Mouse (Mus musculus): Measurements from ENCODE around the gene Fundc1. TPM values are rescaled to one million over a fixed set of nuclear protein-coding genes. Genes with fewer than 3 reads are reported as not detected.
"Not testable (repeated sequence)": the region's sequence is repeated elsewhere in the genome, so short reads cannot be mapped to it uniquely, and the experiment has no call there.

The Fundc1 gene
- polyA plus RNA-seq, 1 experiment from 2014 or later = 50.3 TPM

- ATAC-seq (ENCODE audit: low FRiP score) = no peak; the same call in 1 of the 2 replicates
- H3K4me2 ChIP-seq = no peak overlapping the region
- no peaks in the 10 kb centered on the region for H3K36me3 ChIP-seq (ENCODE audit: control insufficient read depth, insufficient read depth, low read length)
- no peak overlapping the region for H3K4me3 ChIP-seq (ENCODE audit: low read depth, low read length)
- no peaks in the 10 kb centered on the region for H3K27me3 ChIP-seq (ENCODE audit: control insufficient read depth, insufficient read depth, low read length)
- no peak for DNase-seq (ENCODE audit: low spot score, missing footprints)
- no peak overlapping the region for H3K9ac ChIP-seq (ENCODE audit: low read length)
- H3K27ac ChIP-seq (ENCODE audit: low read depth, low read length) = no peak overlapping the region
- no peaks in the 10 kb centered on the region; the same call in 1 of the 2 replicates for H3K4me1 ChIP-seq (ENCODE audit: control insufficient read depth, insufficient read depth, low read length)
- no peaks in the 10 kb centered on the region for H3K9me3 ChIP-seq (ENCODE audit: control insufficient read depth, low read length)
Observed at GRCm38 (mm10) chrX:17564732-17565131, 7.4 kb downstream of the Fundc1 start.

GRCm38 (mm10) chrX:17558746-17559145 is 13.4 kb downstream of the Fundc1 start:
- Histone ChIP-seq H3K4me1 (ENCODE audit: control insufficient read depth, insufficient read depth, low read length) (no peaks in the 10 kb centered on the region), H3K27ac (ENCODE audit: low read depth, low read length) (no peak overlapping the region), H3K4me2 (no peak overlapping the region), H3K27me3 (ENCODE audit: control insufficient read depth, insufficient read depth, low read length) (no peaks in the 10 kb centered on the region), H3K4me3 (ENCODE audit: low read depth, low read length) (no peak overlapping the region), H3K9ac (ENCODE audit: low read length) (no peak overlapping the region), H3K9me3 (ENCODE audit: control insufficient read depth, low read length) (no peaks in the 10 kb centered on the region), H3K36me3 (ENCODE audit: control insufficient read depth, insufficient read depth, low read length) (no peaks in the 10 kb centered on the region)
- WGBS = 33% methylated on average over 4 of the region's 4 CpGs
- ATAC-seq (ENCODE audit: low FRiP score) (no peak), DNase-seq (ENCODE audit: low spot score, missing footprints) (no peak)

- no peak overlapping the region for H3K4me3 ChIP-seq (ENCODE audit: low read depth, low read length)
- H3K9me3 ChIP-seq (ENCODE audit: control insufficient read depth, low read length) = no peaks in the 10 kb centered on the region
- no peak for ATAC-seq (ENCODE audit: low FRiP score)
- no peaks in the 10 kb centered on the region for H3K4me1 ChIP-seq (ENCODE audit: control insufficient read depth, insufficient read depth, low read length)
- no peak for DNase-seq (ENCODE audit: low spot score, missing footprints)
- H3K27ac ChIP-seq (ENCODE audit: low read depth, low read length) = no peak overlapping the region
- no peaks in the 10 kb centered on the region for H3K36me3 ChIP-seq (ENCODE audit: control insufficient read depth, insufficient read depth, low read length)
- no peaks in the 10 kb centered on the region for H3K27me3 ChIP-seq (ENCODE audit: control insufficient read depth, insufficient read depth, low read length)
- no peak overlapping the region for H3K4me2 ChIP-seq
- H3K9ac ChIP-seq (ENCODE audit: low read length) = no peak overlapping the region
- 79% methylated on average over 4 of the region's 4 CpGs for WGBS
Observed at GRCm38 (mm10) chrX:17554488-17554887, 17.6 kb downstream of the Fundc1 start.

- not testable (repeated sequence) for H3K4me3 ChIP-seq (ENCODE audit: low read depth, low read length); H3K27me3 ChIP-seq (ENCODE audit: control insufficient read depth, insufficient read depth, low read length); DNase-seq (ENCODE audit: low spot score, missing footprints); ATAC-seq (ENCODE audit: low FRiP score); H3K4me1 ChIP-seq (ENCODE audit: control insufficient read depth, insufficient read depth, low read length); H3K27ac ChIP-seq (ENCODE audit: low read depth, low read length); H3K4me2 ChIP-seq; H3K9me3 ChIP-seq (ENCODE audit: control insufficient read depth, low read length); H3K36me3 ChIP-seq (ENCODE audit: control insufficient read depth, insufficient read depth, low read length); H3K9ac ChIP-seq (ENCODE audit: low read length)
Observed at GRCm38 (mm10) chrX:17551586-17551985, 20.5 kb downstream of the Fundc1 start.

DNA sequence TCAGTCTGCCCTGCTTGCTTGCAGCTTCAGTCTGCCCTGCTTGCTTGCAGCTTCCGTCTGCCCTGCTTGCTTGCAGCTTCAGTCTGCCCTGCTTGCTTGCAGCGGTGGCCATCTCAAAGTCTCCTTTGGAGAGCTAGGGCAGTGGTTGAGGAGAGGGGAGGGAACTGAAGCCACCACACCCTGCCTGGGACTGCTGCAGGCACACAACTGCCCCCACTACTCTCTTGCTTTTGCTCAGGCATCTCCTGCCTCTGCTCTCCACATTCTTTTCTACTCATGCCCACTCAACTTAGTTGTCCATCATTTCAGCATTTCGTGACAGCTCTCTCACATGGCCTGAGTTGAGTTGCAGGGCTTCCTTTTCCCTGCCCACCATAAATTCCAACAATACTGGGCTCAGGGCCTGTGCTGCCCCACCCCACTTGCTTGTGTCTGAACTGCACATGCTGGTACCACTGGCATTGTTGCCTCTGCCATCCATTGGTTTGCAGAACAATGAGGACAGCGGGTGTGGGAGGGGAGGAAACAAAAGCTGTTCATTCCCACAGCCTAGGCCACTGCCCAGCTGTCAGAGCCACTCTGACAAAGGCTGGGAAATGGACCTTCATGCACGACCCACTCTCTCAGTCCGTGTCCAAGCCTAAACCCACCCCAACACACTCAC is 24.9 kb downstream of the Fundc1 start:
- H3K4me1 ChIP-seq (ENCODE audit: control insufficient read depth, insufficient read depth, low read length) = peaks cover 4% of the 10 kb centered on the region; the same call in 1 of the 2 replicates
- ATAC-seq (ENCODE audit: low FRiP score) = peak; percentile 93
- H3K4me2 ChIP-seq = no peak overlapping the region
- DNase-seq (ENCODE audit: low spot score, missing footprints) = peak; percentile 86
- H3K9me3 ChIP-seq (ENCODE audit: control insufficient read depth, low read length) = no peaks in the 10 kb centered on the region
- H3K27ac ChIP-seq (ENCODE audit: low read depth, low read length) = peak overlapping the region; percentile 35; the same call in 1 of the 2 replicates
- no peaks in the 10 kb centered on the region for H3K36me3 ChIP-seq (ENCODE audit: control insufficient read depth, insufficient read depth, low read length)
- no peaks in the 10 kb centered on the region for H3K27me3 ChIP-seq (ENCODE audit: control insufficient read depth, insufficient read depth, low read length)
- 14% methylated on average over 6 of the region's 6 CpGs for WGBS
- no peak overlapping the region for H3K9ac ChIP-seq (ENCODE audit: low read length)
- H3K4me3 ChIP-seq (ENCODE audit: low read depth, low read length) = no peak overlapping the region

DNA sequence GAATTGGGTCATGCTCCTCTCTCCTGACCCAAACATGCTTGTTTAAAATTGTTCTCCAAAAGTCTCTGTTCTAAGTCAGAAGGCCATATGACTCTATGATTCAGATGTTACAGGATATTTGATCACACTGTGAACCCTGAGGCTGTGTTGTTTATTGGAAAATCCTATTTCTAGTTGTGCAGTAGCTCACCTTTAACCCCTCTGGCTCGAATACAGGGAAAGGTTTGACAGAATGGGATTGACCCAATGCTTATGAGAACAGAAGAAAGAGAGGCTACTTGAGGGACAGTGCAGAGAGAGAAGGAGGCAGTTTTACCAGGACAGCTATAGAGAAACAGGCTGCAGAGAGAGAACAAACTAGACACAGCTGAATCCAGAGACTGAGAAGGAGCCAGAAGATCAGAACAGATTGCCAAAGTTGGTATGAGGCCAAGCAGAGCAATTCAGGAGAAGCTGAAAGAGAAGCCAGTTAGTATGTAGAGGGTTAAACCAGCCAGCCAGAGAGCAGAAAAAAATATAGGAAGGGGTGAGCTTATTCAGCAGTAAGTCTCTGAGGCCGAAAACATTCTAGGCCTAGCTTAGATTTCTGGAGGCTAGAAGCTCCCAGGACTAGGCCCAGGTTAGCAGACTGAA is 27.1 kb downstream of the Fundc1 start:
- ATAC-seq (ENCODE audit: low FRiP score) (no peak), DNase-seq (ENCODE audit: low spot score, missing footprints) (no peak)
- no peak overlapping the region for H3K4me2 ChIP-seq
- no peaks in the 10 kb centered on the region for H3K36me3 ChIP-seq (ENCODE audit: control insufficient read depth, insufficient read depth, low read length)
- H3K9ac ChIP-seq (ENCODE audit: low read length) = no peak overlapping the region
- no peaks in the 10 kb centered on the region for H3K9me3 ChIP-seq (ENCODE audit: control insufficient read depth, low read length)
- H3K27ac ChIP-seq (ENCODE audit: low read depth, low read length) = no peak overlapping the region
- no peak overlapping the region for H3K4me3 ChIP-seq (ENCODE audit: low read depth, low read length)
- H3K27me3 ChIP-seq (ENCODE audit: control insufficient read depth, insufficient read depth, low read length) = no peaks in the 10 kb centered on the region
- H3K4me1 ChIP-seq (ENCODE audit: control insufficient read depth, insufficient read depth, low read length) = peaks cover 4% of the 10 kb centered on the region; the same call in 1 of the 2 replicates
- 47% methylated on average over 2 of the region's 2 CpGs for WGBS

- H3K9ac ChIP-seq (ENCODE audit: low read length) = no peak overlapping the region
- H3K4me3 ChIP-seq (ENCODE audit: low read depth, low read length) = no peak overlapping the region
- no peaks in the 10 kb centered on the region for H3K36me3 ChIP-seq (ENCODE audit: control insufficient read depth, insufficient read depth, low read length)
- no peak for ATAC-seq (ENCODE audit: low FRiP score)
- H3K4me1 ChIP-seq (ENCODE audit: control insufficient read depth, insufficient read depth, low read length) = no peaks in the 10 kb centered on the region
- no peak overlapping the region for H3K27ac ChIP-seq (ENCODE audit: low read depth, low read length)
- WGBS = 81% methylated on average over 4 of the region's 4 CpGs
- no peaks in the 10 kb centered on the region for H3K9me3 ChIP-seq (ENCODE audit: control insufficient read depth, low read length)
- H3K4me2 ChIP-seq = no peak overlapping the region
- DNase-seq (ENCODE audit: low spot score, missing footprints) = no peak
- no peaks in the 10 kb centered on the region for H3K27me3 ChIP-seq (ENCODE audit: control insufficient read depth, insufficient read depth, low read length)
Observed at GRCm38 (mm10) chrX:17537701-17538100, 34.4 kb downstream of the Fundc1 start.

DNA sequence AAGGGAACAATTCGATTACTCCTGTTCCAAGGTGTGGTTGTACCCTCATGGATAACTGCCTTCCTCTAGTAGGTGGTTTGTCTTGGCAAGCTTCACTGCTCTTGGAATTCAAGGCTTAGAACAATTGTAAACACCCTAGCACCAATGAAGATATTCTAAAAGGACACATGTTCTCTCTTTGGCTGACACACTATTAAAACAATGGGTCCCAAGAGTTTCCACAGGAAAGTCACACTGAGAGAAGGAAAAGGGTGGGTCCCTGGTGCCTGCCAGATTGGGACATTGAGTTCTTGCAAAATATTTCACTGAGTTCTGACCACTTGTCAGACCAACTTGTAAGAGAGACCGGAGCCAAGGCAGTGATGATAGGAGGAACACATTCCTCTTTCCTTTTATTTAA is 45.1 kb downstream of the Fundc1 start:
- H3K36me3 ChIP-seq (ENCODE audit: control insufficient read depth, insufficient read depth, low read length) = no peaks in the 10 kb centered on the region
- H3K9me3 ChIP-seq (ENCODE audit: control insufficient read depth, low read length) = no peaks in the 10 kb centered on the region
- no peak for ATAC-seq (ENCODE audit: low FRiP score)
- H3K27me3 ChIP-seq (ENCODE audit: control insufficient read depth, insufficient read depth, low read length) = no peaks in the 10 kb centered on the region
- 87% methylated on average over 2 of the region's 2 CpGs for WGBS
- no peak overlapping the region for H3K27ac ChIP-seq (ENCODE audit: low read depth, low read length)
- H3K4me2 ChIP-seq = no peak overlapping the region
- H3K9ac ChIP-seq (ENCODE audit: low read length) = no peak overlapping the region
- no peak overlapping the region for H3K4me3 ChIP-seq (ENCODE audit: low read depth, low read length)
- no peaks in the 10 kb centered on the region for H3K4me1 ChIP-seq (ENCODE audit: control insufficient read depth, insufficient read depth, low read length)
- no peak for DNase-seq (ENCODE audit: low spot score, missing footprints)

GRCm38 (mm10) chrX:17521221-17521716 is 50.9 kb downstream of the Fundc1 start:
- no peaks in the 10 kb centered on the region for H3K27me3 ChIP-seq (ENCODE audit: control insufficient read depth, insufficient read depth, low read length)
- H3K36me3 ChIP-seq (ENCODE audit: control insufficient read depth, insufficient read depth, low read length) = no peaks in the 10 kb centered on the region
- 2% methylated on average over 3 of the region's 3 CpGs for WGBS
- no peak overlapping the region for H3K4me3 ChIP-seq (ENCODE audit: low read depth, low read length)
- peak overlapping the region; percentile 59 for H3K27ac ChIP-seq (ENCODE audit: low read depth, low read length)
- DNase-seq (ENCODE audit: low spot score, missing footprints) = peak; percentile 87
- no peaks in the 10 kb centered on the region for H3K9me3 ChIP-seq (ENCODE audit: control insufficient read depth, low read length)
- 0 out of 2 replicates have a peak, but pooled peaks cover 2% of the 10 kb centered on the region for H3K4me1 ChIP-seq (ENCODE audit: control insufficient read depth, insufficient read depth, low read length)
- peak; percentile 92 for ATAC-seq (ENCODE audit: low FRiP score)
- no peak overlapping the region for H3K9ac ChIP-seq (ENCODE audit: low read length)
- H3K4me2 ChIP-seq = no peak overlapping the region

Data from midbrain, embryonic 11.5 days (tissue).